Mouse (Mus musculus) ovary, postnatal 14 days (tissue): ENCODE measurements around the gene Pigc.

Experiments
- DNase-seq: peaks from one replicate; pipeline ENCODE4 v3.0.0; 2022; ENCODE audit warnings: low spot score

Pigc gene

GRCm38 (mm10) chr1:162008208-162008607, 39.2 kb downstream of the Pigc start:
- no peak for DNase-seq

GRCm38 (mm10) chr1:162008631-162009067, 39.7 kb downstream of the Pigc start:
- DNase-seq = no peak

- no peak for DNase-seq
Observed at GRCm38 (mm10) chr1:162009086-162009485, 40.1 kb downstream of the Pigc start.

GRCm38 (mm10) chr1:162011523-162012245, 42.7 kb downstream of the Pigc start:
- no peak for DNase-seq

- DNase-seq = no peak
Observed at GRCm38 (mm10) chr1:162013561-162013960, 44.6 kb downstream of the Pigc start.

- no peak for DNase-seq
Observed at GRCm38 (mm10) chr1:162015247-162015862, 46.4 kb downstream of the Pigc start.

GRCm38 (mm10) chr1:162016982-162017381, 48.0 kb downstream of the Pigc start:
- no peak for DNase-seq

GRCm38 (mm10) chr1:162017975-162018600, 49.1 kb downstream of the Pigc start:
- DNase-seq = no peak

- DNase-seq = no peak
Observed at GRCm38 (mm10) chr1:162018601-162018977, 49.6 kb downstream of the Pigc start.

- DNase-seq = no peak
Observed at GRCm38 (mm10) chr1:162020303-162020731, 51.3 kb downstream of the Pigc start.

- no peak for DNase-seq
Observed at GRCm38 (mm10) chr1:162020766-162021165, 51.8 kb downstream of the Pigc start.
